Mouse (Mus musculus) heart, postnatal 36 days (tissue): ENCODE results near the gene Atxn10. TPM values are rescaled to one million over a fixed set of nuclear protein-coding genes. Genes with fewer than 3 reads are reported as not detected.
A peak's percentile ranks its signal among the peaks of the same experiment; 100 is the strongest.

Experiments used
- DNase-seq, 2 experiments: peaks; one replicate each; pipeline ENCODE4 v3.0.0; 2021 to 2022
- intact Hi-C: fragments of 180-260 bp; cut with DNase I; formaldehyde crosslinking; loops from one replicate; pipeline ENCODE4 v1.15.1; 2025
- total RNA-seq, 2 experiments: library from RNA; stranded (reverse); gene quantifications; 2 replicates each; pipeline ENCODE4 v1.2.3; 2021

The Atxn10 gene
- total RNA-seq, 2 experiments from 2014 or later = 77.6 to 87.2 TPM

DNA sequence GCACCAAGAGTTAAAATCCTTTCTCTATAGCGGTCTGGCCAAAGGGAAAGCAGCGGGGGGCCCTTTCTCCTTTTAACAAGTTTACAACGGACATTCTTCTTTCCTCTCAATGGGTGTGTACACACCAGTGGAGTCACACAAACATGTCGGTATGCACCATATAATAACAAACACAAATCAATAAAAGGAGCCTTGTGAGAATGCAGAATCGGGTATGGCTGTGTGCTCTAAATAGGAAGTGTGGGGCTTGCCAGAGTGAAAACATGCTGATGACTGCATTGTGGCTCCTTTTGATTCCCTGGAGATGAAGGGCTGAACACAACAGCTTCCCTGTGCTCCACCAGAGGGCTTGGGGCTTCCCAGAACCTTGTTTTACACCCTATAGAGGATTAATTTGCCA lies 128.1 kb downstream of the Atxn10 start:
- intact Hi-C loops = no loop called here
- DNase-seq = no peak

DNA sequence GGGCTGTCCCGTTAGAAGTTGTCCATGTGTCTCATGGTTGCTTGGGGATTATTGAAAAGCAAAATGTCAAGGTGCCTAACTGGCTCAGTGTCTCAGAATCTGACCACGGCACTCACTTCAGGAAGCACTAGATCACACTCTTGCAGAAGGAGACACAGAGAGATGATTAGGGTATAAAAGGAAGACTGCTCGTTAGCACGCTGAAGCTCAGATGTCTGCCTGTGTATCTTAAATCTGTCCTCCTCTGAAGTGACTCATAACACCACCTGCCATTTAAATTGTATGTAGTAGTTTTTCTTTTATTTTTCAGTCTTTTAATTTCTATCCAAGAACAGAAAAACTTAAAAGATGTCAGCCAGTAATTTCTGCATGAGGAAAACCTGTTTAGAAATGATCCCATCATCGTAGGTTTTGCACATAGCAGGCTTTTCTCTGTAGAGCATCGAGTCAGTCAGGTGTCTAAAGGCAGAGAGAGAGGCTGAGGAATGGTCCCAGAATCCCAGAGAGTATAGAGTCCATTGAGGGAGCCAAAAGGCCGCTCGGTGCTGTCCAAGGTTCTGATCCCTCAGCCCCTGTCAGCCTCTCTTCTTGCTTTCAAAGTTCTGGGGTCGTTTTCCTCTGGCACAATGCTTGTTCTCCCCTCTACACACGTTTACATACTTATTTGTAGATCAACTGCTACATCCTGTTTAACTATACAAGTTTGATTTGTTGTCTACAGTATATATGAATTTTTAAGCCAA lies 128.9 kb downstream of the Atxn10 start:
- intact Hi-C loops = no loop called here
- DNase-seq = no peak

DNA sequence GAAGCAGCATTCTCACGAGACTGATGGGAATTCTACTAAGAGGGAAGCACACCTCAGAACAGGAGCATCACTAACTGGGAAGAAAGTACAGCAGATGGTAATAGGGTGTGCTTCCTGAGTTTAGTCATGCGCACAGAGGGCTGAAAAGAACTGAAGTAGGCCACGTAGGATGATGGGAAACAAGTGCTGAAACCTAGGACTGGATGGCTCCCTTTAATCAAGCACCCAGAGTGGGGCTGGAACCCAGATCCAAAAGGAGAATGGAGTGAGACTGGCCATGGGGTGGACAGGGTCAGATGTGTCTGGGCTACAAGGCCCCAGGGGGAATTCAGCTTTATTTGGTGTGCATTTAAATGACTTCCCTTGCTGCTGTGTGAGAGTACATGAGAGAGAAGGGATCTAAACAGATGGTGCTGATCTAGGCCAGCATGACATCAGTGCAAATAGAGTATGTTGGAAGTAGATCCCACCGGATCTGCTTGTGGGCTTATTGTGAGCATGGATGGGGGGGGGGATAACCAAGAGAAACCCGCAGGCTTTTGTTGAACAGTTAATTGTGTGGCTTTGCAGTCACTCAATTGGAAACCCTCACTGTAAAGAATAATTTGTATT lies 130.5 kb downstream of the Atxn10 start:
- intact Hi-C loops = no loop called here
- DNase-seq = no peak

DNA sequence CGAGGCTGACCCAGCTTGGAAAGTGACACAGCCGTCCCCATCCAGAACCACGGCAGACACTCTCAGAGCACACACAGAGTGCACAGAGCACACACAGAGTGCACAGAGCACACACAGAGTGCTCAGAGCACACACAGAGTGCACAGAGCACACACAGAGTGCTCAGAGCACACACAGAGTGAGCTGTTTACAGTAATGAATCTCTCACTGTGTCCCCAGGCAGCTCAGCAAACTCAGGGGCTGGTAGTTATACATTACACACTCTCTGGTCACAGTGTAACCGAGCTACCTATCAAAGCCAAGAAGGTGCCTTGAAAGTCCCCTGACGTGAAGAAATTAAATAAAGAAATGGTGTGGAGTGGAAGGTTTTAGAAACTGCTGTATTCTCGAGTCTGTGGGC lies 133.4 kb downstream of the Atxn10 start:
- intact Hi-C loops = no loop called here
- DNase-seq = no peak

DNA sequence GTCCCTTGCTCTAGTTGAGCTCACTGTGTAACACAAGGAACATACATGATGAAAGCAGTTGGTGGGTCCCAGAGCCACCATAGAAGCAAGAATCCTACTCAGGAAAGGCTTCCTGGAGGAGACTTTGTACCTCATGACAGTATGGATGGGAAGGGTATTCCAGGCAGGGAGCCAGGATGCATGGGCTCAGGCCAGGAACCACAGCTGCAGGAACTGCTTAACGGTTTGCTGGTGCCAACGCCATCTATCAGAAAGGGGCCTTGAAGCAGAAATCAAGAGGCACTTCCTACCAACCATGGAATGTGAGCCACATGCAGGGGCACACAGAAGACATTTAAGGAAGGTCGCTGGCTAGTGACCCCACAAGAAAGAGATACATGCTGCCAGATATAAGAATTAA lies 138.7 kb downstream of the Atxn10 start:
- intact Hi-C loops = loop anchor here (5.0 kb wide), 1 partner anchor 207 kb away; no protein-coding TSS in a partner anchor
- DNase-seq = no peak

DNA sequence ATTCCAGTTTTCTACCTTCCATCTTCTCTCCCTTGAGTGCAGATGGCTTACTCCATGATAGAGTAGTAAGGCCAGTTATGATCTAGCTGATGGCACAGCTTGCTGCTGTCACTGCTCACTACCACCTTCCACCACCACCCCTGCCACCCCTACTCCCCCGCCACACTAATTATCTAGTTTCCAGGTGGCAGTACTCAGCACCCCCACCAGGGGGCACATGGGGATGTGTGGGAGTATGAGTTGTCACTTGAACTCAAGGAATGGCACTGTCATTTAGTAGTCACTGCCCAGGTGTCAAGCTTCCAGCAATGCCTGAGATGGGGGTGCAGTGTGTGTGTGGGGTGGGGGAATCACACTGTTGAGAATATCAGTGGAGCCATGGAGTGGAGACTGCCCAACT lies 141.5 kb downstream of the Atxn10 start:
- peak; percentile 47 to 74 for DNase-seq
- intact Hi-C loops = loop anchor here (1.0 to 5.0 kb wide), 2 partner anchors 106 to 210 kb away; no protein-coding TSS in a partner anchor

DNA sequence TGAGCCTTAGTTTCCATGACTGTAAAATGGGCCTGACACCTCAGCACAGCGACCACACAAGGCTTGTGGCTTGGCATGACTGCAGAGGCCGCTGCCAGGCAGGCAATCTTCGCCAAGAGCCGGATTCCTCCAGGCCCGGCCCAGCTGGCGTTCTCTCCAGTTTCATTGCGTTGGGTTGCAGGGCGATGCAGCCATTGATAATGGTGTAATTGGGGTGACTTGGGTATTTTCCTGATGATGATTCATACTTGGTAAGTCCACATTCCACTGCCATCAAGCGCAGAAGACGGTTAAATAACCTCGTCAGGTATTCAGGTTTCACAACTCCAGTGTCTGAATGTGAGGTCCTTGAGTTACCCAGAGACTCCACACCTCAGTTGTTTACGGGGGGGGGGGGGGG lies 143.3 kb downstream of the Atxn10 start:
- DNase-seq = no peak
- intact Hi-C loops = loop anchor here (5.0 kb wide), 1 partner anchor 212 kb away; no protein-coding TSS in a partner anchor

DNA sequence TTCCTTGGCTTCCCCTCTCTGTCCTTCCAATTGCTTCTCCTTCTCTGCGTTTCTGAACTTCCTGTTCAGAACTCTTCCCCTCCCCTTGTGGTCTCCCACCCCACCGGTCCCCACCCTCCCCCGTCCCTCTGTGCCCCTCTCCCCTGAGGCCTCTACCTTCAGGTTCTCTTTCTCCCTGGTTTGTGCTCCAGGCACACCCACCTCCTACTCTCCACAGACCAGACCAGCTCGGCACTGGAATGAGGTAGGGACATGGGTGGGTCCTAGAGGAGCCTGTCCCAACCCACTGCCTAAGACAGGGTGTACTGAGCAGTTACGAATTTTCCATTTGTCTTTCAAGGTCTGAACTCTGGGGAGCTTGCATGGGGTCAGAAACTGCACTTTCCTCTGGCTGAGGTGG lies 143.9 kb downstream of the Atxn10 start:
- intact Hi-C loops = loop anchor here (1.0 to 5.0 kb wide), 2 partner anchors 165 to 213 kb away; no protein-coding TSS in a partner anchor
- no peak for DNase-seq

DNA sequence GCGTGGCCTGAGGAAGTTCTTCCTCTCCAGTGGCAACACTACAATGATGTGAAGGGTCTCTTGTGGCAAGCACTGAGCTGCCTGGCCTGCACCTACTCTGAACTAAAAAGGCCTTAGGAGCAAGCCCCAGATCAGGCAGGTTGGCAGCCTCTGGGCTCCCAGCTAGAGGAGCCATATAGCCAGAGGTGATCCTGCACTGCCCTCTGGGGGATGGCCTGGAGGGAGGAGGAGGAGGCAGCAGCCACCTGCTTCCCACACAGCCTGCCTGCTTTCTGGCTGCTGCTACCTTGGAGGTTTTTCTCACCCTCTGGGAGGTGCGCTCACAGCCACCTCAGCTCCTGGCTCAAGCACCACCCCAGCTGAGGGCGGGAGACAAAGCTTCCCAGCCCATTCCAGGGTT lies 144.6 kb downstream of the Atxn10 start:
- peak in 1 of 2 experiments; percentile 15 for DNase-seq
- intact Hi-C loops = loop anchor here (1.0 kb wide), 1 partner anchor 165 kb away; no protein-coding TSS in a partner anchor

DNA sequence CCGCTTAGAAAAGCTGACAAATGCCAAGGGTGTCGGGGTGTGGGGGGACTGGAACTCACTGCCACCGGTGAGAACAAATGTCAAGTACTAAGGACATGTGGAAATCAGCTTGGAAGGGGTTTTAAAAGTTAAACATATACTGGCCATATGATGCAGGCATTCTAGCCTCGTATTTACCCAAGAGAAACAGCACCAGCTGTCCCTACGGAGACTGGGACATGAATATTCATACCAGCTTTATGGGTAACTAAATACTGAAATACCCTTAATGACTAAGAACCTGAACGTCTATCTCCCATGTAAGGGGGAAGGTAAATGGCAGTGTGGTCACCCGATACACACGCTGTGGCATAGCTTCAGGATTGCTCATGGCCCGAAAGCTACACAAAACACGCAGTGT lies 152.9 kb downstream of the Atxn10 start:
- intact Hi-C loops = no loop called here

DNA sequence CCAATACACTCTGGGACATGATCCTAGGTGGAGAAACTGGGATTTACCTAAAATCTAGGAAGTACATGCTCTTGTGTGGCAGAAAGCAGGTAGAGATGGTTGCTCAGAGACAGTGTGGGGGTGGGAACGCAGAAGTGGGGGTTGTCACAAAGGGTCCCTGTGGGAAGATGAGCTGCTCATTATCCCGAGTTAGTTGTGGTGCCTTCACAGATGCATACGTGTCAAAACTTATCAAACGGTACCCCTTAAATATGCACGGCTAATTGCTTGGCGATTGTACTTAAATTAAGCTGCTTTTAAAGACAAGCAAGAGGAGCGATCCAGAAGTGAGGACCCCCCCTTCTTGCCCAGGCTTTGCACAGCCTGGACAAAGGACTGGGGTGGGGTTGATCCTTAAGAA lies 153.7 kb downstream of the Atxn10 start:
- no peak for DNase-seq
- intact Hi-C loops = no loop called here

More for the DNA sequence above, 152.9 kb downstream of the Atxn10 start:
- no peak for DNase-seq

DNA sequence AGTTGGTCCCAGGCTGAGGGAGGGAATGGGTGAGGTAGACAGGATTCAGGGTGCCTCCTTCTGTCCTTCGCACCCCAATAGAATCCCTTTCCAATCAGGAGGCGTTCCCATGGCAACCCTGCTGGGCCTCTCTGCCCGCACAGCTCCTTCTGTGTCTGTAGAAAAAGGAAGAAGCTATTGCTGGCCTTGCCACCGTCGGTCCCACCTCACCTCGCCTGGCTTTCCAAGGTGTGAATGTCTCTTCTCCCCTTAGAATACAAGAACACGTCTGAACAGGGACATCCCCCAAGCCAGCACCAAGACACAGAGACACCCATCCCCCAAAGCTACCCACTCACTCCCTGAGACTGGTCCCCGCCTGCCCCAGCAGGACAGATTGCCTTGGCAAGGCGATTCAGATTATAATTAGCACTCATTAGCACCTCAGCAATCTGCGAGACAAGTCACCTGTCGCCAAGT lies 158.1 kb downstream of the Atxn10 start:
- no peak for DNase-seq
- intact Hi-C loops = no loop called here

DNA sequence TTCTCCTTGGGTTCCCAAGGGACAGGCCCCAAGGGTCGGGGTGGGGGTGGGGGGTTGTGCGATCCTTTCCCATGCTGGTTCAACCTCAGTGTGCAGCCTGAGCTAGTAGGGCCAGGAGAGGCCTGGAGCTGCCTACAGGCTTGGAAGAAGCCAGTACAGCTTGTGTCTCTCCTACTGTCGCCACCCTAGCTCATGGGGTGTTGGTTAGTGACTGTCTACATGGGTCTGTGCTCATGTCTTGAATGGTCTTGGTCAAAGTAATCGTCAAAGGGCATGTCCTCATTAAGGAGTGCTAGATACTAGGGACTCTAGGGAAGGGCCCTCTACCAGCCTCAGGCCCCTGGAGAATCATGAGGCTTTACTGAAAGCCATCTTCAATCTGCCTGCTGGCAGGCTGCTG lies 161.5 kb downstream of the Atxn10 start:
- intact Hi-C loops = no loop called here
- DNase-seq = no peak

DNA sequence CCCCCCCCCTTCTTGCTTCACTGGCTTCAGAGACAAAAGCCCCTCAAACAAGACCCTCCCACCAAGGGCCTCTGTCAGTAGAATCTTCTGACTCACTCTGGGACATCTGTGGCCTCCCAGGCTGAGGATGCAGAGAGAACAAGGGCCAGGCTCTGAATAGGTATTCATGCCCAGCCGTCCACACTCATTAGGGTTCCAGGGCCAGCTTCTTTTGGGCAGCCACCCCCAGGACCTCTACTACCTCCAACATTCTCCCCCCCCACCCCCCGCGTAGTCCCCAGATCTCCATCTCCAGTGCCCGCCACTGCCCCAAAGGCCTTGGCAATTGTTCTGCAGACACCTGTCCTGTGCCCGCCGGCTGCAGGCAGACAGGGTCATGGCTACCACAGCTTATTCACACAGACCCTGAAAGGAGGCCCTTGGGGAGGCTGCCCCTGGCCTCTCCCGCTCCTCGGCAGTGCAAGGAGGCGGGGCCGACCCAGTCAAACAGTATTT lies 162.0 kb downstream of the Atxn10 start:
- intact Hi-C loops = no loop called here
- no peak for DNase-seq

DNA sequence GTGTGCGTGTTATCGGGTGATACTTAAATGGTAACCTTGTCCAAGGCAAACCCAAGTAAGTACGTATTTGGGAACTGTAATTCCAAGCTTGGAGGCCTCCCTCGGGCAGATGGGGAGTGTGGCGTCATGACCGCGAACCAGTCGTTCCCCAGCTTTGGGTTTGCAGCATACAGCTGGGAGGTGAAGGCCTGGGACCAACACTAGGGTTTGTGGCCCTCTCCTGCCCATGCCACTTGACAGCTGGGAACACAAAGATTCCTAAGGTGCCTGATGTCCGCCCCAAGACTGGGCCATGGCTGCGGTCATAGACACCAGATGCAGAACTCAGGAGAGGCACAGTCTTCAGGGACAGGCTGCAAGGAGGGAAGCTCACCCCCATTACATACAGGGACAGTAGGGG lies 164.2 kb downstream of the Atxn10 start:
- intact Hi-C loops = no loop called here
- no peak for DNase-seq

DNA sequence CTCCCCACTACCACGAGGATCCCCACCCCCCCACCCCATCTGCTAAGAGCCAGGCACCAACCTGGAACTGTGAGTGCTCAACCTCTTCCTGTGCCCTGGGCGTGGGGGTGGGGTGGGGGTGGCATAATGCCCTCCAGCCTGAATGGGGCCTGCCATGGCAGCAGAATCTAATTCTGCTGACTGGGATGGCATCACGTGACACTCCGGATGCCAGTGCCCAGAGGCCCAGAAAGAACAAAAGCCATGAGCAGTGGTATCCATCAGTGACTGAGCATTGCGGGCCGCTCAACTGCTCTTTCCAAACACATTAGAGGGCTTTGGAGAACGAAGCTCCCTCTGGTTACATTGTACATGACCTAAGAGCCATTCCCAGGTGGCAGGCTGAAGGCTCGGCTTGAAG lies 167.1 kb downstream of the Atxn10 start, which contains the start of gene 7530416G11Rik:
TSS of gene 7530416G11Rik (minus strand) at position 101 of the 400 bp plus-strand sequence.
- no peak for DNase-seq
- intact Hi-C loops = no loop called here

DNA sequence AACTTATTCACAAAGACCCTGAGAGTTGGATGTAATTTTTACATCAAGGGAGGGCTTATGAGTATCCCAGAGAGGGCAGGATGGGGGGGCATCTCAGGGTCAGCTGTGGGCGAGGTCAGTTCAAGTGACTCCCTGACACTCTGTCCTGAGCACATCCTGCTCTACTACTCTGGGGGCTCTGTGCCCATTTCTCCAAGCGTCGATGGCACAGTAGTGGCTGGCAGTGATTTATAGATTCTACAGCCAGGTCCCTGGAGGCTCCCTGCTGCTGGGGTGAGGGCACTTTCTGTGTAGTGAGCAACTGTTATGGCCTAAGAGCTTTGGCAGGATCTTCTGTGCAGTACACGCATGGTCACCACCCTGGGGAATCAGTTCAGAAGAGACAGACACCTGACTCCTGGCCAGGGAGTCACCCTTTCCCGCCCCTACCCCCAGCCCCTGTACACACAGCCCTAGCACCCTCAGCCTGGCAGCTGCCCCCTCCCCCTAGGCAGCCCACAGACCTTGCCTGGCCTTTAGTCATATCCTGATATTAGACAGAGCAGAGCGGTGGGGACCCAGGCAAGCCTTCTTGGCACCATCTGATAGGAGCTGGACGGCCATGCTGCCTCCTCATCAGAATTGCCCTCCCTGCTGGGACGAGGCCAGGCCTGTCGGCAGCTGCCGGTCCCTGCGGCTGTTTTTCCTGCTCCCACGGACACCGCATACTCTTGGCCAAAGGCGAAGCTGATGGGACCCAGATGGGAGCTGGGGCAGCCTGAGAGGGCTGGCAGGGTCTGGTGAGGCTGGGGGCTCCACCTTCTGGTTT lies 169.3 kb downstream of the Atxn10 start:
- intact Hi-C loops = no loop called here
- peak; percentile 20 to 26 for DNase-seq

DNA sequence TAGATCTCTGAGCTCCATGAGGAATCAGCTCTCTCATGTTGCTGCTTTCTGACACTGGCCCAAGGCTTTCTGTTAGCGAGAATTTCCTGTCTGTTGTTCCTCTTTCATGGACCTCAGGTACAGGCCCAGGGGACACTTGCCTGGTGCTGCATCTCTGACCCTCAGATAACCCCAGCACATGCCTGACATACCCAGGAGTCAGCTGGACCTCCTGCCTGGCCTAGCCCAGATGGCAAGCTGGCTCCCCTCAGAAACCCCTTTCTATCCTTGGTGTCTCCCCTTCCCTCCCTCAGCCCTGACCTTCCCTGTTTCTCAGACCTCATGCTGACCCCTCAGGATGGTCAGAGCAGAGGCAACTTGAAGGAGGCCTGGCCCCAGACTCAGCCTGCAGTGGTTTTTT lies 170.6 kb downstream of the Atxn10 start:
- no peak for DNase-seq
- intact Hi-C loops = no loop called here

DNA sequence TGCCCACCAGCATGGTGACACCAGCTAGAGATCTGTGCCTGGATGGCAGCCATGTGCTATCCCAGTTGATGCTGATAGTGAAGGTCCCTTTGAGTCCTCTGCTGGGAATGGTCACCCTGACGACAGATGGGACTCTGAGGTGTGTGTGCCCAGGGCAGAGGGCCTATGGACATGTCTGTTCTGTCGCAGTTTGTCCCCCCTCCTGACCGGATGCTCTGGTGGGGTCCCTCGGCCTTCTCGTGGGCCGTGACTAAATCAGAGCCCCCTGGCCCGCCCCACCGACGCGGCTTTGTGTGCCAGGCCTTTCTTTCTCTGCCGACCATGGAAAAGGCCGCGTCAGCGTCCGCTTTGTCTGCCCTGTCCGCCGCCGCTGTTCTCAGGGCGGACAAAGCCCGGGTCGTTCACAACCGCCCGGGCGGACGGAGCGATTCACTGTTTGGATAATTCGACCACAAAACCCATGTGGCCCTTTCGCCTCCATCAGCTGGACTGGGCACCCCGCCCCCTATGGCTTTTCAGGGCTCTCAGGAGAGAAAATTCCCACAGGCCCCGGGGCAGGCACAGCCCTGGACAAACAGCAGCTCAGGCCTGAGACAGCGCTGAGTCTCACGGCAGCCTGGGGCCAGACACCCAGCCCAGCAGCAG lies 171.4 kb downstream of the Atxn10 start:
- no peak for DNase-seq
- intact Hi-C loops = no loop called here
